Mouse (Mus musculus) heart, embryonic 15.5 days (tissue): Measurements from ENCODE around the gene Rpl31. TPM values are rescaled to one million over a fixed set of nuclear protein-coding genes. Genes with fewer than 3 reads are reported as not detected.

Experiments used
- ATAC-seq: fragments of 200-750 bp; cut with Nextera tagmentation; replicated peaks from 2 replicates; pipeline ENCODE4 v1.8.0; 2017; ENCODE audit warnings: low read depth, moderate TSS enrichment; ENCODE audit not compliant: insufficient number of reproducible peaks, insufficient read depth, low FRiP score
- H3K27ac ChIP-seq: fragments of 300-500 bp; sonication (generic); 2 replicates; pipeline ENCODE4 v1.5.1; 2015; ENCODE audit warnings: mild to moderate bottlenecking, inconsistent platforms
- H3K27me3 ChIP-seq: fragments of 300-500 bp; sonication (generic); 2 replicates; pipeline ENCODE4 v1.6.1; 2015; ENCODE audit warnings: inconsistent platforms
- H3K36me3 ChIP-seq: fragments of 300-500 bp; sonication (generic); 2 replicates; pipeline ENCODE4 v1.6.1; 2015; ENCODE audit warnings: mild to moderate bottlenecking, inconsistent platforms
- H3K4me1 ChIP-seq: fragments of 300-500 bp; sonication (generic); replicated peaks from 2 replicates; pipeline ENCODE4 v1.6.1; 2015; ENCODE audit warnings: inconsistent platforms
- H3K4me2 ChIP-seq: fragments of 300-500 bp; sonication (generic); 2 replicates; pipeline ENCODE4 v1.6.1; 2015; ENCODE audit warnings: inconsistent platforms, mild to moderate bottlenecking, moderate library complexity
- H3K4me3 ChIP-seq: fragments of 300-500 bp; sonication (generic); 2 replicates; pipeline ENCODE4 v1.5.1; 2015; ENCODE audit warnings: mild to moderate bottlenecking, inconsistent platforms
- H3K9ac ChIP-seq: fragments of 300-500 bp; sonication (generic); 2 replicates; pipeline ENCODE4 v1.6.1; 2015; ENCODE audit warnings: mild to moderate bottlenecking, inconsistent platforms
- H3K9me3 ChIP-seq: fragments of 300-500 bp; sonication (generic); replicated peaks from 2 replicates; pipeline ENCODE4 v1.6.1; 2016; ENCODE audit warnings: inconsistent platforms
- WGBS: fragments of 180-500 bp; shearing (Covaris S2); methylation state at CpG from one replicate; pipeline ENCODE4 v1.1.7; 2015; ENCODE audit warnings: mixed read lengths; 5-methylcytosine and 5-hydroxymethylcytosine counted together
- polyA plus RNA-seq: library from polyadenylated mRNA; unstranded; fragments of >200 nt; fragmentation: Nextera tagmentation; extraction: Ambion mirVana; gene quantifications from 2 replicates; pipeline ENCODE4 v1.2.1, GENCODE M21; 2015

The Rpl31 gene
- polyA plus RNA-seq: 288 and 324 TPM in 2 replicates

DNA sequence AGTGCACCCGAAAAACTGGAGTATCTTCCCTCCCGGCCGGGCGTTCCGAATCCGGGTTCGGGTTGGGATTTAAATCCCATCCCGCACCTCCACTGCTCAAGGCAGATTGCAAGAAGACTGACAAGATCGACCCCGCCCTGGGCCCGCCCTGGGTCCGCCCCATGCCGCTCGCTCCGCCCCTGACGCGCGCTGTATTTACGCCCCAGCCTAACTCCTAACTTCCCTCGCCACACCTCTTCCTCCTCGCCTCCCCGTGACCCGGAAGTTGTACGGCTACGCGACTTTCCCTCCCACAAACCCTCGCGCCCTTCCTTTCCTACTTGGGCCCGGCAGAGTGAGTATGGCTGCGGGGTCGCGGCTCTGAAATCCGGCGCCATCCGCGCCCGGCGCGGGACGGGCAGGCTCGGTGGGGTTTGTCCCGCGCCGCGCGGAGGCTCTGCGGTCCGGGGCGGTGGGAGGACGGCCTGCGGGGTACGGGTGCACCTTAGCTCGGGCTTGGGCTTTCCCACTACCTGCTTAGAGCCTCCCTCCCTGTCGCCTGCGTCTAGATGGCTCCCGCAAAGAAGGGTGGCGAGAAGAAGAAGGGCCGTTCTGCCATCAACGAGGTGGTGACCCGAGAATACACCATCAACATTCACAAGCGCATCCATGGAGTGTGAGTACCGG lies at the start of gene Rpl31:
Gene Rpl31 (plus strand): TSS at position 242 of the 666 bp plus-strand sequence.
- Histone ChIP-seq H3K4me3 (peak within 1 kb of the TSS; percentile 95), H3K27me3 (no peaks in the 10 kb centered on the region), H3K9me3 (no peaks in the 10 kb centered on the region), H3K4me2 (peak within 1 kb of the TSS; percentile 86), H3K36me3 (peaks cover 30% of the 10 kb centered on the region), H3K4me1 (peaks cover 15% of the 10 kb centered on the region), H3K27ac (peak within 1 kb of the TSS; percentile 88), H3K9ac (peak within 1 kb of the TSS; percentile 92)
- under 1% methylated on average over 62 of the region's 62 CpGs for WGBS
- ATAC-seq: peak; percentile 100

DNA sequence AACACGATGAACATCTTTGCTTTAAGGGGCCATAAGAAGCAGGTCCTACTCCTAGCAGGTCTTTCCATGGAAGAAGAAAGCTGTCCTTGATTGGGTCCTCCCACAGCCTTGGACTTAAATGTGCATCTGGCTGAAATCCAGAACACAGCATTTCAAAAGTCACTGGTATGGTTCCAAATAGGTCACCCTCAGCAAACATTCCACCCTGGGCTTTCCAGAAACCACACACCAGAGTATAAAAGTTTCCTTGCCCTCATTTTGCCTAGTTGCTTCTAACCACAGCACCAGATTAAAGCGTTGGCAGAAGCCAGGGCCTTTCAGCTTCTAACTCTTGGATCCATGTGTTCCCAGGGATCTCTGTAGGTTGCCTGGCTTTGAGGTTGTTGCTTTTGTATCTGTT lies 49.7 kb upstream of the Rpl31 start:
- no peaks in the 10 kb centered on the region for H3K27me3 ChIP-seq
- no peak overlapping the region for H3K4me2 ChIP-seq
- H3K4me1 ChIP-seq: peaks cover 14% of the 10 kb centered on the region
- no peaks in the 10 kb centered on the region for H3K36me3 ChIP-seq
- ATAC-seq: no peak
- no peak overlapping the region for H3K4me3 ChIP-seq
- H3K9ac ChIP-seq: no peak overlapping the region
- no peaks in the 10 kb centered on the region for H3K9me3 ChIP-seq
- peak overlapping the region; percentile 52 for H3K27ac ChIP-seq
- WGBS: 63% methylated on average over 2 of the region's 2 CpGs

DNA sequence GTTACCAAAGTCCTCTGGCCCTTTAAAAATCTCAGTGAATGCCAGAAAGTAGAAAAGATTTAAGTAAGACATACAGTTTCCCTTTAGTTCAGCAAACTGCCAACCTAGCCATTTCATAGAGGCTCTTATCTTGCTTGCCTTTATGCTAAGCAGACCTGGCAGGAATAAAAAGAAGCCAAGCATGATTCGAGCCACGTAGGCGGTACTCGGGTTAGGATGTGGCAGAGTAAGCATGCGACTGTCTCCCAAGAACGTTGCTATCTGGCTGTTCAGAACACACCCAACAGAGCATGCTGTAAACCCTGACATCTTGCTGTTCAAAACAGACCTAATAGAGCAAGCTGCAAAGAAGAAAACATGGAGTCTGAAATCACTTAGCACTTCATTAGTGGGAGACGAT lies 48.8 kb upstream of the Rpl31 start:
- Histone ChIP-seq H3K27ac (no peak overlapping the region), H3K36me3 (no peaks in the 10 kb centered on the region), H3K27me3 (no peaks in the 10 kb centered on the region), H3K4me2 (no peak overlapping the region), H3K9me3 (no peaks in the 10 kb centered on the region), H3K4me1 (peaks cover 14% of the 10 kb centered on the region), H3K9ac (no peak overlapping the region), H3K4me3 (no peak overlapping the region)
- ATAC-seq: no peak
- 44% methylated on average over 7 of the region's 7 CpGs for WGBS

DNA sequence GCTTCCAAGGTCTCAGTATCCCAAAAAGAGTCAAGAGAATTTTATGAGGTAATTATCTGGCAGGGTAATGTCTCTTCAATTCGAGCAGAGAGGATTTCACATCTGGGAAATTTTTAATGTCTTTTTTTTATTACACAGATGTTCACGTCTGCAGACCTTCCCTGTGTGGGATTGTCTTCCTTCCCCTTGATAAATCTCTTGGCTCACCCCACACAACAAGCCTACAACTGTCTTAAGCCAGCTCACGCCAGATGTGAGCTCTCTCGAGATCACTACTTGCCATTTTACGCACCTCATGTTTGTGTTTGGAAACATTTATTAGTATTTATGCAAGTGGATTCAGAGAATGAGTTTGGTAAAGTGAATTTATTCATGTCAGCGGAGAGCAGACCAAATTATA lies 45.7 kb upstream of the Rpl31 start:
- no peaks in the 10 kb centered on the region for H3K9me3 ChIP-seq
- no peak for ATAC-seq
- no peak overlapping the region for H3K27ac ChIP-seq
- no peaks in the 10 kb centered on the region for H3K36me3 ChIP-seq
- no peak overlapping the region for H3K4me2 ChIP-seq
- no peak overlapping the region for H3K9ac ChIP-seq
- H3K4me1 ChIP-seq: peaks cover 24% of the 10 kb centered on the region
- WGBS: 73% methylated on average over 6 of the region's 6 CpGs
- H3K27me3 ChIP-seq: no peaks in the 10 kb centered on the region
- no peak overlapping the region for H3K4me3 ChIP-seq

DNA sequence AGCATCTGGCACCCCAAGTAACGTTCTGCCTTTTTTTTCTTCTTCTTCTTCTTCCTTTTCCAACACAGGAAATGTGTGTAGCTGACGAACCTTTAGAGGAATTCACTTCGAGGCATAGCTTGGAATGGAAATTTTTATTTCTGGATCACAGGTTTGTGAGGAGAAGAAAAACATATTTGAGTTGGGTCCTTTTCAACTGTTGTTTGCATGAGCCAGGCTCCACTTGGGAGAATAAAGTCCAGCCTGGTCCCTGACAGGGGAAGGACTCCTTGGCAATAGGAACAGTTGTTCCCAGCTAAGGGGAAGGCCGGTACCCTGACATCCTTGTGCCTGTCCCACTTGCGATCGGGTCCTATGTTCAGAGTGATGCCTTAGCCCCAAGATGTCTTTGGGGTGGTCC lies 42.4 kb upstream of the Rpl31 start:
- H3K36me3 ChIP-seq: no peaks in the 10 kb centered on the region
- WGBS: 79% methylated on average over 6 of the region's 6 CpGs
- H3K27me3 ChIP-seq: no peaks in the 10 kb centered on the region
- no peak overlapping the region for H3K9ac ChIP-seq
- no peak overlapping the region for H3K27ac ChIP-seq
- no peak overlapping the region for H3K4me3 ChIP-seq
- ATAC-seq: no peak
- peaks cover 27% of the 10 kb centered on the region for H3K4me1 ChIP-seq
- H3K9me3 ChIP-seq: no peaks in the 10 kb centered on the region
- H3K4me2 ChIP-seq: no peak overlapping the region

DNA sequence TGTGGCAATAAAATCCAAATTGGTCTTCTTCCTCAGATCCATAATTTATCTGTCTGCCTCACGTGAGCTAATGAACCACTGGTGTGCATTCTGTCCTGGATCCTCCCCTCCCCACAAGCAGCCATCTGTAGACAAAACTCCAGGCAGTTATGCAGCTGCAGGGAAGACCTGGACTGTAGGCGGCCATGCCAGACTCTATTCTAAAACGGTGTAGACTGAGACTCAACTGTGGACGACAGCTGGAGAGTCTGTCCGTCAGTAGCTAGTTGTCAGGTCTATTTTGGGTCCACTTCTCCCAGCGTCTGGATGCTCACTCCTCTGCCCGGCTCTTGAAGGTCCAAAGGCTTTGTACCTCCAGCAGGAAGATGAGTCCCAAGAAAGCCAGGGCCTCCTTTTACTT lies 40.1 kb upstream of the Rpl31 start:
- no peak overlapping the region for H3K4me2 ChIP-seq
- H3K4me1 ChIP-seq: peaks cover 48% of the 10 kb centered on the region
- no peaks in the 10 kb centered on the region for H3K36me3 ChIP-seq
- H3K9ac ChIP-seq: no peak overlapping the region
- no peaks in the 10 kb centered on the region for H3K27me3 ChIP-seq
- no peaks in the 10 kb centered on the region for H3K9me3 ChIP-seq
- peak overlapping the region; percentile 33 for H3K27ac ChIP-seq
- no peak overlapping the region for H3K4me3 ChIP-seq
- WGBS: 49% methylated on average over 7 of the region's 7 CpGs
- 0 out of 2 replicates have a peak, but pooled peaks have one; percentile 26 for ATAC-seq

DNA sequence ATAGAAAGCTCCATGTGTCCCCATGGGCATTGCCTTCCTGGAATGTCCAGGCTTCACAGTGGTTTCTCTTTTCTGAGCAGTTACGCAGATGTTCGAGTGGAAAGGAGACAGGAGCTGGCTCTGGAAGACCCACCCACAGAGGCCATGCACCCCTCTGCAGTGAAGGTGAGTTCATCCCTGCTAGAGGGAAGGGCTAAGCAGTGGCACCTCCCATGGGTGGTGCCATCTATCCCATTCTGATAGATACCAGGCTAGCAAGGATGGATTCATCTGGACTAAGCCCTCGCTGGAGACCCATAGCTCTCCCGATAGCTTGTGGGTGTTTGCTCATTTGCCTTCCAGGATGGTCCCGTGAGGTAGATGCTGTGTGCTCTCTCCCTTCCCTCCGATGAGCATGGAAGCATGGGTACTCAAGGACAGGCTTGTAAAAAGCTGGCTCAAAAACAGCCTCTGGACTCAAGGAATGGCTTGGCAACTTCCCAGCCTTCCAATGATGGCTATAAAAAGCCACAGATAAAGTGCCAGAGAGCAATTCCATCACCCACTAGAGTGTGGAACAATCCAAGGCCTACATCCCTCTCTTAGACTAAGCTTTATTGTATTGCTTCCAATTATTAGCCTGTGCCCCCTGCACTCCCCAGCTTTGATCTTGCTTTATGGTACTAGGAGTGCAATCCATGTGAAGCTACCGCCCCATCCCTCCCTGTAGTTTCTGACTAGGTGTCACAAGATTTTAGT lies 36.6 kb upstream of the Rpl31 start:
- 50% methylated on average over 7 of the region's 7 CpGs for WGBS
- Histone ChIP-seq H3K9me3 (no peaks in the 10 kb centered on the region), H3K4me1 (peaks cover 50% of the 10 kb centered on the region), H3K4me2 (peak overlapping the region; percentile 37), H3K27me3 (no peaks in the 10 kb centered on the region), H3K9ac (no peak overlapping the region), H3K27ac (peak overlapping the region; percentile 89), H3K36me3 (no peaks in the 10 kb centered on the region), H3K4me3 (no peak overlapping the region)
- ATAC-seq: peak; percentile 68; the same call in 1 of the 2 replicates

DNA sequence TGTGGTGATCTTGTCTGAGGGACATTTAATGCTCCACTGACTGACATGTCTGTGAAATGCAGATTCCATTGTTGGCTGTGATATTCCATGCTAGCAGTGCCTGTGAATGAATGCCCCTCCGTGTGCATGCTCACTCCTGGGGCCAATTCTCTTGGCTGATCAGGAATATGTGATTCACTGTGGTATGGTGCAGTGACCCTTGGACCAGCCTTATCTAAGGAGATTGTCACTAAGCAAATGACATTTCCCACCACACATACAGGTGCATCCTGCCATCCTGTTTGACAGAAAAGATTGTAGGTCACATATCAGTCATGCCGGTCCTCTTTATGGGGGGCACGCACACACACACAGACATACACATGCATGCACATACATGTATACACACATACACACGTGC lies 35.2 kb upstream of the Rpl31 start:
- Histone ChIP-seq H3K36me3 (no peaks in the 10 kb centered on the region), H3K27me3 (no peaks in the 10 kb centered on the region), H3K4me1 (peaks cover 37% of the 10 kb centered on the region), H3K9me3 (no peaks in the 10 kb centered on the region), H3K4me2 (no peak overlapping the region), H3K4me3 (no peak overlapping the region), H3K27ac (no peak overlapping the region), H3K9ac (no peak overlapping the region)
- WGBS: 72% methylated on average over 4 of the region's 4 CpGs
- no peak for ATAC-seq

DNA sequence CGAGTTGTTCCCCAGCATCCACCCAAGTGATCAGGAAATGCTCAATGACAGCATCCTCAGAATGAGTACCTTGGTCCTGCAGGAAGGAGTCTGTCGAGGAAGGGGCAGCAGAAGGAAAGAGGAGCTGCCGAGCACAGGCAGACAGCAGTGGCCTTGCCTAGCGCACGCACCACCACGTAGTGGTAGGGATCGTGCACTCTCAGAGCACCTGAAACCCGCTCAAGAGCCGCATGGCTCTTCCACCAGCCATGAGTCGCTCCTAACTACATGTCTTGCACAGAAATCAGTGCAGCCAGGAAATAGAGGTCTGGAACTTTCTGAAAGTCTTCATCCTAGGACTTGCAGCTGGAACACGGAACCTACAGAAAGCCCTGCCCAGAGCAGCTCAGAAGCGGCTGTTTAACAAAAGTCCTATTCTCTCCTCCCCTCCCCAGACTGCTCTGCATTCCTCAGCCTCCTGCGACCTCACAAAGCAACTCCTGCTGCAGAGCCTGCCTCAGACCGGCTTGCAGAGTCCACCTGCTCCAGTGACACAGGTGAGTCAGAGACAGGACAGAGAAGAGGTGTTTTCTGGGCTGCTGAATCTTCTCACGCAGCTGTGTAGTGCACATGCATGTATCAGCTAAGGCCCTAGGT lies 32.0 kb upstream of the Rpl31 start:
- WGBS: 31% methylated on average over 15 of the region's 15 CpGs
- no peak overlapping the region for H3K4me3 ChIP-seq

DNA sequence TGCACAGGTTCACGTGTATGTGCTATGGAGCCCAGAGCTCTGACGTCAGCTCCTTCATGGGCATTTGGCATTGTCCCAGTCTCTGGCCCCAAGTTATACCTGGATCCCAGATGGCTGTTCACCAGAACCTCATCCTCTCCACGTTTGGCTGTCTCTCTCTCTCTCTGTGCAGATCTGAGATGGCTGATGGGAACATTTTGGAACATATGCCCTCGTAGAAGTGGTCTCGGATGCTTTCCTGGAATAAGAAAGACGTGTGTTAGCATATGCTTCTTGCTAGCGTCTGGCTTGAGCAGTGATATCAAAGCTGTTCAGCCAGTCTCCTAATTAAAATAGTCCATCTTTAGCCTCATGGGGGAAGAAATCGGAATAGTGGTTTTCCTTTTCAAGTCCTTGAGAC lies 30.9 kb upstream of the Rpl31 start:
- H3K4me2 ChIP-seq: no peak overlapping the region
- H3K9me3 ChIP-seq: no peaks in the 10 kb centered on the region
- no peak overlapping the region for H3K9ac ChIP-seq
- H3K36me3 ChIP-seq: no peaks in the 10 kb centered on the region
- ATAC-seq: no peak
- peaks cover 12% of the 10 kb centered on the region for H3K4me1 ChIP-seq
- H3K4me3 ChIP-seq: no peak overlapping the region
- 82% methylated on average over 8 of the region's 8 CpGs for WGBS
- no peak overlapping the region for H3K27ac ChIP-seq
- H3K27me3 ChIP-seq: no peaks in the 10 kb centered on the region

More for the DNA sequence above, 32.0 kb upstream of the Rpl31 start:
- Histone ChIP-seq H3K9ac (no peak overlapping the region), H3K9me3 (no peaks in the 10 kb centered on the region), H3K27ac (no peak overlapping the region), H3K4me1 (peaks cover 21% of the 10 kb centered on the region), H3K4me2 (no peak overlapping the region), H3K36me3 (no peaks in the 10 kb centered on the region), H3K27me3 (no peaks in the 10 kb centered on the region)
- no peak for ATAC-seq

DNA sequence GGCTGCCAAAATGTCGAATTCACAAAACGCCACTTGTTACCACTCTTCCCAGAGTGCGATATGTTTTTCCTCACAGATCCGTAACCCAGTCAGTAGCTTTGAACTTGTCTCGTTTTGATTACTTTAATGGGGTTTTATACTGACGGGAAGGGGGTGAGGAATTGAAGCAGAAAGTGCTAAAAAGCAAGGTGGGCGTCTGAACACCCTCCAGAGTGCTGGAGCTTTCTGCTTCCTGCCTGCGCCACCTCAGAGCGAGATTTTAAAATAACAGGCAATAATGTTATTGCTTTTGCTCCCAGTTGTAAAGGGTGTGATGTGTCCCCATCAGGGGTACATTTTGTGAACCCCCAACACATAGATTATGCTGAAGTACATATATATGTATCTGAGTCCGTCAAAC lies 28.8 kb upstream of the Rpl31 start:
- H3K9ac ChIP-seq: no peak overlapping the region
- H3K4me2 ChIP-seq: no peak overlapping the region
- H3K36me3 ChIP-seq: no peaks in the 10 kb centered on the region
- ATAC-seq: no peak
- WGBS: 76% methylated on average over 10 of the region's 10 CpGs
- H3K27me3 ChIP-seq: no peaks in the 10 kb centered on the region
- H3K4me1 ChIP-seq: peaks cover 3% of the 10 kb centered on the region
- H3K9me3 ChIP-seq: no peaks in the 10 kb centered on the region
- H3K27ac ChIP-seq: no peak overlapping the region
- no peak overlapping the region for H3K4me3 ChIP-seq
